Mouse (Mus musculus) intestine, embryonic 15.5 days (tissue): Measurements from ENCODE around the gene Gspt1. TPM values are rescaled to one million over a fixed set of nuclear protein-coding genes. Genes with fewer than 3 reads are reported as not detected.
A peak's percentile ranks its signal among the peaks of the same experiment; 100 is the strongest.
"Not testable (repeated sequence)": the region's sequence is repeated elsewhere in the genome, so short reads cannot be mapped to it uniquely, and the experiment has no call there.

Experiments
- ATAC-seq: fragments of 200-750 bp; cut with Nextera tagmentation; 2 replicates; pipeline ENCODE4 v1.8.0; 2017; ENCODE audit warnings: moderate TSS enrichment, moderate library complexity
- H3K27ac ChIP-seq: fragments of 300-500 bp; sonication (generic); 2 replicates; pipeline ENCODE4 v1.5.1; 2015; ENCODE audit warnings: mild to moderate bottlenecking, inconsistent platforms
- H3K27me3 ChIP-seq: fragments of 300-500 bp; sonication (generic); replicated peaks from 2 replicates; pipeline ENCODE4 v1.6.1; 2015; ENCODE audit warnings: inconsistent platforms
- H3K36me3 ChIP-seq: fragments of 300-500 bp; sonication (generic); 2 replicates; pipeline ENCODE4 v1.6.1; 2015; ENCODE audit warnings: inconsistent platforms
- H3K4me1 ChIP-seq: fragments of 300-500 bp; sonication (generic); replicated peaks from 2 replicates; pipeline ENCODE4 v1.6.1; 2015; ENCODE audit warnings: inconsistent platforms
- H3K4me2 ChIP-seq: fragments of 300-500 bp; sonication (generic); replicated peaks from 2 replicates; pipeline ENCODE4 v1.6.1; 2015; ENCODE audit warnings: mild to moderate bottlenecking, inconsistent platforms
- H3K4me3 ChIP-seq: fragments of 300-500 bp; sonication (generic); replicated peaks from 2 replicates; pipeline ENCODE4 v1.5.1; 2015; ENCODE audit warnings: inconsistent platforms
- H3K9ac ChIP-seq: fragments of 300-500 bp; sonication (generic); 2 replicates; pipeline ENCODE4 v1.6.1; 2015; ENCODE audit warnings: inconsistent platforms
- H3K9me3 ChIP-seq: fragments of 300-500 bp; sonication (generic); 2 replicates; pipeline ENCODE4 v1.6.1; 2016; ENCODE audit warnings: inconsistent platforms
- WGBS: fragments of 180-500 bp; shearing (Covaris S2); methylation state at CpG from one replicate; pipeline ENCODE4 v1.1.7; 2015; 5-methylcytosine and 5-hydroxymethylcytosine counted together
- polyA plus RNA-seq: library from polyadenylated mRNA; unstranded; fragments of >200 nt; fragmentation: Nextera tagmentation; extraction: Ambion mirVana; gene quantifications from 2 replicates; pipeline ENCODE4 v1.2.1, GENCODE M21; 2015

The Gspt1 gene
- 69.4 and 78.8 TPM in 2 replicates for polyA plus RNA-seq

- H3K27me3 ChIP-seq, result no peaks in the 10 kb centered on the region
- peaks cover 9% of the 10 kb centered on the region; the same call in 1 of the 2 replicates for H3K4me1 ChIP-seq
- peak within 1 kb of the TSS; percentile 71 for H3K4me2 ChIP-seq
- peak within 1 kb of the TSS; percentile 98 for H3K4me3 ChIP-seq
- peak within 1 kb of the TSS; percentile 95 for H3K27ac ChIP-seq
- no peaks in the 10 kb centered on the region for H3K36me3 ChIP-seq
- WGBS, result under 1% methylated on average over 76 of the region's 76 CpGs
- ATAC-seq, result peak; percentile 97
- H3K9ac ChIP-seq, result peak within 1 kb of the TSS; percentile 95
- no peaks in the 10 kb centered on the region for H3K9me3 ChIP-seq
Measured at GRCm38 (mm10) chr16:11253898-11254722, at the start of gene Gspt1. Gene Gspt1, minus strand, starts transcription at chr16:11254325.

- H3K27ac ChIP-seq, result no peak overlapping the region
- no peaks in the 10 kb centered on the region for H3K4me1 ChIP-seq
- H3K9me3 ChIP-seq, result no peaks in the 10 kb centered on the region
- no peaks in the 10 kb centered on the region for H3K27me3 ChIP-seq
- H3K4me2 ChIP-seq, result no peak overlapping the region
- no peaks in the 10 kb centered on the region for H3K36me3 ChIP-seq
- H3K9ac ChIP-seq, result no peak overlapping the region
- no peak for ATAC-seq
- H3K4me3 ChIP-seq, result no peak overlapping the region
Measured at GRCm38 (mm10) chr16:11303741-11304140, 49.6 kb upstream of the Gspt1 start.

- H3K36me3 ChIP-seq, H3K9me3 ChIP-seq, H3K4me3 ChIP-seq, H3K27ac ChIP-seq, H3K4me2 ChIP-seq, ATAC-seq, H3K9ac ChIP-seq, H3K4me1 ChIP-seq, H3K27me3 ChIP-seq: not testable (repeated sequence)
- WGBS, result 45% methylated on average over 1 of the region's 1 CpGs
Measured at GRCm38 (mm10) chr16:11297700-11298099, 43.6 kb upstream of the Gspt1 start.

GRCm38 (mm10) chr16:11295583-11295982 is 41.5 kb upstream of the Gspt1 start:
- H3K4me2 ChIP-seq, H3K9ac ChIP-seq, H3K4me1 ChIP-seq, H3K36me3 ChIP-seq, ATAC-seq, H3K9me3 ChIP-seq, H3K4me3 ChIP-seq, H3K27me3 ChIP-seq, H3K27ac ChIP-seq: not testable (repeated sequence)
- WGBS, result 76% methylated on average over 4 of the region's 4 CpGs

- H3K4me2 ChIP-seq, H3K36me3 ChIP-seq, H3K4me1 ChIP-seq, H3K9me3 ChIP-seq, H3K27me3 ChIP-seq, H3K27ac ChIP-seq, H3K4me3 ChIP-seq, ATAC-seq, H3K9ac ChIP-seq: not testable (repeated sequence)
- 91% methylated on average over 8 of the region's 8 CpGs for WGBS
Measured at GRCm38 (mm10) chr16:11288873-11289272, 34.7 kb upstream of the Gspt1 start.

- Histone ChIP-seq H3K9ac (no peak overlapping the region), H3K9me3 (no peaks in the 10 kb centered on the region), H3K27ac (no peak overlapping the region), H3K27me3 (no peaks in the 10 kb centered on the region), H3K4me1 (no peaks in the 10 kb centered on the region), H3K4me3 (no peak overlapping the region), H3K4me2 (no peak overlapping the region), H3K36me3 (no peaks in the 10 kb centered on the region)
- no peak for ATAC-seq
- WGBS, result 81% methylated on average over 2 of the region's 2 CpGs
Measured at GRCm38 (mm10) chr16:11285949-11286348, 31.8 kb upstream of the Gspt1 start.

GRCm38 (mm10) chr16:11284881-11285280 is 30.8 kb upstream of the Gspt1 start:
- Histone ChIP-seq H3K27me3 (no peaks in the 10 kb centered on the region), H3K4me2 (no peak overlapping the region), H3K9me3 (no peaks in the 10 kb centered on the region), H3K9ac (no peak overlapping the region), H3K27ac (no peak overlapping the region), H3K4me3 (no peak overlapping the region), H3K4me1 (no peaks in the 10 kb centered on the region), H3K36me3 (no peaks in the 10 kb centered on the region)
- no peak for ATAC-seq
- WGBS, result 91% methylated on average over 2 of the region's 2 CpGs

- WGBS, result 76% methylated on average over 5 of the region's 5 CpGs
Measured at GRCm38 (mm10) chr16:11282655-11283232, 28.6 kb upstream of the Gspt1 start.

GRCm38 (mm10) chr16:11278778-11279177 is 24.7 kb upstream of the Gspt1 start:
- H3K4me2 ChIP-seq, result no peak overlapping the region
- no peak overlapping the region for H3K9ac ChIP-seq
- H3K27ac ChIP-seq, result no peak overlapping the region
- H3K9me3 ChIP-seq, result no peaks in the 10 kb centered on the region
- WGBS, result 48% methylated on average over 6 of the region's 6 CpGs
- no peaks in the 10 kb centered on the region for H3K36me3 ChIP-seq
- H3K4me1 ChIP-seq, result no peaks in the 10 kb centered on the region
- no peak for ATAC-seq
- no peak overlapping the region for H3K4me3 ChIP-seq
- H3K27me3 ChIP-seq, result no peaks in the 10 kb centered on the region

More at GRCm38 (mm10) chr16:11282655-11283232, 28.6 kb upstream of the Gspt1 start:
- H3K36me3 ChIP-seq, result no peaks in the 10 kb centered on the region
- no peaks in the 10 kb centered on the region for H3K4me1 ChIP-seq
- H3K27ac ChIP-seq, result no peak overlapping the region
- ATAC-seq, result no peak
- no peak overlapping the region for H3K4me3 ChIP-seq
- H3K9ac ChIP-seq, result no peak overlapping the region
- no peak overlapping the region for H3K4me2 ChIP-seq
- H3K27me3 ChIP-seq, result no peaks in the 10 kb centered on the region
- H3K9me3 ChIP-seq, result no peaks in the 10 kb centered on the region

GRCm38 (mm10) chr16:11276888-11277287 is 22.8 kb upstream of the Gspt1 start:
- ATAC-seq, result no peak
- H3K27ac ChIP-seq, result no peak overlapping the region
- no peaks in the 10 kb centered on the region for H3K27me3 ChIP-seq
- no peak overlapping the region for H3K9ac ChIP-seq
- no peak overlapping the region for H3K4me2 ChIP-seq
- H3K9me3 ChIP-seq, result no peaks in the 10 kb centered on the region
- 69% methylated on average over 3 of the region's 3 CpGs for WGBS
- no peak overlapping the region for H3K4me3 ChIP-seq
- no peaks in the 10 kb centered on the region for H3K36me3 ChIP-seq
- no peaks in the 10 kb centered on the region for H3K4me1 ChIP-seq

GRCm38 (mm10) chr16:11271073-11271472 is 16.9 kb upstream of the Gspt1 start:
- Histone ChIP-seq H3K27ac (no peak overlapping the region), H3K4me2 (no peak overlapping the region), H3K4me3 (no peak overlapping the region), H3K9ac (no peak overlapping the region), H3K36me3 (no peaks in the 10 kb centered on the region), H3K9me3 (no peaks in the 10 kb centered on the region), H3K27me3 (no peaks in the 10 kb centered on the region), H3K4me1 (no peaks in the 10 kb centered on the region)
- no peak for ATAC-seq

- H3K27ac ChIP-seq, result no peak overlapping the region
- no peak overlapping the region for H3K4me2 ChIP-seq
- H3K9me3 ChIP-seq, result no peaks in the 10 kb centered on the region
- H3K9ac ChIP-seq, result no peak overlapping the region
- no peak overlapping the region for H3K4me3 ChIP-seq
- no peak; the same call in 1 of the 2 replicates for ATAC-seq
- H3K27me3 ChIP-seq, result no peaks in the 10 kb centered on the region
- H3K4me1 ChIP-seq, result no peaks in the 10 kb centered on the region
- no peaks in the 10 kb centered on the region for H3K36me3 ChIP-seq
- WGBS, result 87% methylated on average over 2 of the region's 2 CpGs
Measured at GRCm38 (mm10) chr16:11270642-11271041, 16.5 kb upstream of the Gspt1 start.

GRCm38 (mm10) chr16:11269808-11270207 is 15.7 kb upstream of the Gspt1 start:
- Histone ChIP-seq H3K4me1 (no peaks in the 10 kb centered on the region), H3K9ac (no peak overlapping the region), H3K4me2 (no peak overlapping the region), H3K27me3 (no peaks in the 10 kb centered on the region), H3K9me3 (no peaks in the 10 kb centered on the region), H3K36me3 (no peaks in the 10 kb centered on the region), H3K4me3 (no peak overlapping the region), H3K27ac (no peak overlapping the region)
- 27% methylated on average over 6 of the region's 6 CpGs for WGBS
- no peak for ATAC-seq
